Mouse (Mus musculus) limb, embryonic 10.5 days (tissue): ENCODE measurements around the gene Fam19a2. TPM values are rescaled to one million over a fixed set of nuclear protein-coding genes. Genes with fewer than 3 reads are reported as not detected.

Experiments
- DNase-seq: peaks from one replicate; pipeline ENCODE4 v3.0.0-alpha.2; 2017; ENCODE audit warnings: low spot score
- H3K27ac ChIP-seq: fragments of 300-500 bp; sonication (generic); 2 replicates; pipeline ENCODE4 v1.5.1; 2016; ENCODE audit warnings: mild to moderate bottlenecking
- H3K27me3 ChIP-seq: fragments of 300-500 bp; sonication (generic); 2 replicates; pipeline ENCODE4 v1.6.1; 2016; ENCODE audit warnings: low read depth, mild to moderate bottlenecking; ENCODE audit not compliant: poor library complexity, severe bottlenecking
- H3K36me3 ChIP-seq: fragments of 300-500 bp; sonication (generic); 2 replicates; pipeline ENCODE4 v1.6.1; 2016; ENCODE audit warnings: mild to moderate bottlenecking, moderate library complexity
- H3K4me1 ChIP-seq: fragments of 300-500 bp; sonication (generic); 2 replicates; pipeline ENCODE4 v1.6.1; 2016
- H3K4me3 ChIP-seq: fragments of 300-500 bp; sonication (generic); 2 replicates; pipeline ENCODE4 v1.5.1; 2016; ENCODE audit warnings: mild to moderate bottlenecking, moderate library complexity
- H3K9me3 ChIP-seq: fragments of 300-500 bp; sonication (generic); replicated peaks from 2 replicates; pipeline ENCODE4 v1.6.1; 2016; ENCODE audit warnings: mild to moderate bottlenecking
- WGBS: fragments of 180-500 bp; shearing (Covaris S2); methylation state at CpG from one replicate; pipeline ENCODE4 v1.1.7; 2016; 5-methylcytosine and 5-hydroxymethylcytosine counted together
- polyA plus RNA-seq: library from polyadenylated mRNA; unstranded; fragments of >200 nt; fragmentation: Nextera tagmentation; extraction: Ambion mirVana; gene quantifications from 2 replicates; pipeline ENCODE4 v1.2.1, GENCODE M21; 2016

Gene Fam19a2
- polyA plus RNA-seq, 1 experiment from 2014 or later = 1.6 TPM

- Histone ChIP-seq H3K27ac (no peak overlapping the region), H3K4me3 (no peak overlapping the region), H3K4me1 (no peaks in the 10 kb centered on the region), H3K27me3 (no peaks in the 10 kb centered on the region), H3K9me3 (no peaks in the 10 kb centered on the region), H3K36me3 (no peaks in the 10 kb centered on the region)
- WGBS = 75% methylated on average over 5 of the region's 5 CpGs
- no peak for DNase-seq
Observed at GRCm38 (mm10) chr10:123341280-123341679, 77.5 kb downstream of the Fam19a2 start.

GRCm38 (mm10) chr10:123342591-123343236, 78.9 kb downstream of the Fam19a2 start:
- peak; percentile 46 for DNase-seq

GRCm38 (mm10) chr10:123346301-123346700, 82.5 kb downstream of the Fam19a2 start:
- no peaks in the 10 kb centered on the region for H3K4me1 ChIP-seq
- H3K9me3 ChIP-seq = no peaks in the 10 kb centered on the region
- no peak overlapping the region for H3K27ac ChIP-seq
- H3K4me3 ChIP-seq = no peak overlapping the region
- no peak for DNase-seq
- H3K36me3 ChIP-seq = no peaks in the 10 kb centered on the region
- WGBS = 96% methylated on average over 8 of the region's 8 CpGs
- no peaks in the 10 kb centered on the region for H3K27me3 ChIP-seq

More at GRCm38 (mm10) chr10:123342591-123343236, 78.9 kb downstream of the Fam19a2 start:
- 30% methylated on average over 5 of the region's 5 CpGs for WGBS
- H3K36me3 ChIP-seq = no peaks in the 10 kb centered on the region
- H3K4me3 ChIP-seq = no peak overlapping the region
- no peaks in the 10 kb centered on the region for H3K4me1 ChIP-seq
- H3K27ac ChIP-seq = no peak overlapping the region
- H3K9me3 ChIP-seq = no peaks in the 10 kb centered on the region
- no peaks in the 10 kb centered on the region for H3K27me3 ChIP-seq

- Histone ChIP-seq H3K9me3 (no peaks in the 10 kb centered on the region), H3K27ac (no peak overlapping the region), H3K27me3 (no peaks in the 10 kb centered on the region), H3K36me3 (no peaks in the 10 kb centered on the region), H3K4me3 (no peak overlapping the region), H3K4me1 (no peaks in the 10 kb centered on the region)
- DNase-seq = no peak
- WGBS = 90% methylated on average over 5 of the region's 5 CpGs
Observed at GRCm38 (mm10) chr10:123353667-123354066, 89.9 kb downstream of the Fam19a2 start.

- WGBS = 86% methylated on average over 6 of the region's 6 CpGs
- Histone ChIP-seq H3K36me3 (no peaks in the 10 kb centered on the region), H3K27me3 (no peaks in the 10 kb centered on the region), H3K4me1 (no peaks in the 10 kb centered on the region), H3K9me3 (no peaks in the 10 kb centered on the region), H3K4me3 (no peak overlapping the region), H3K27ac (no peak overlapping the region)
- no peak for DNase-seq
Observed at GRCm38 (mm10) chr10:123357010-123357409, 93.2 kb downstream of the Fam19a2 start.

- DNase-seq = no peak
- 78% methylated on average over 14 of the region's 14 CpGs for WGBS
Observed at GRCm38 (mm10) chr10:123360492-123360891, 96.7 kb downstream of the Fam19a2 start.

GRCm38 (mm10) chr10:123364628-123365027, 100.8 kb downstream of the Fam19a2 start:
- no peak overlapping the region for H3K27ac ChIP-seq
- no peaks in the 10 kb centered on the region for H3K27me3 ChIP-seq
- WGBS = 89% methylated on average over 4 of the region's 4 CpGs
- H3K4me1 ChIP-seq = no peaks in the 10 kb centered on the region
- H3K4me3 ChIP-seq = no peak overlapping the region
- DNase-seq = no peak
- H3K9me3 ChIP-seq = no peaks in the 10 kb centered on the region
- no peaks in the 10 kb centered on the region for H3K36me3 ChIP-seq

More at GRCm38 (mm10) chr10:123360492-123360891, 96.7 kb downstream of the Fam19a2 start:
- no peaks in the 10 kb centered on the region for H3K4me1 ChIP-seq
- H3K27ac ChIP-seq = no peak overlapping the region
- no peaks in the 10 kb centered on the region for H3K36me3 ChIP-seq
- H3K9me3 ChIP-seq = no peaks in the 10 kb centered on the region
- H3K27me3 ChIP-seq = no peaks in the 10 kb centered on the region
- no peak overlapping the region for H3K4me3 ChIP-seq

- no peak for DNase-seq
- 82% methylated on average over 15 of the region's 15 CpGs for WGBS
- Histone ChIP-seq H3K27me3 (no peaks in the 10 kb centered on the region), H3K36me3 (no peaks in the 10 kb centered on the region), H3K4me1 (no peaks in the 10 kb centered on the region), H3K4me3 (no peak overlapping the region), H3K27ac (no peak overlapping the region), H3K9me3 (no peaks in the 10 kb centered on the region)
Observed at GRCm38 (mm10) chr10:123367152-123367864, 103.5 kb downstream of the Fam19a2 start.

- Histone ChIP-seq H3K27ac (no peak overlapping the region), H3K9me3 (no peaks in the 10 kb centered on the region), H3K27me3 (no peaks in the 10 kb centered on the region), H3K4me3 (no peak overlapping the region), H3K4me1 (peaks cover 3% of the 10 kb centered on the region; the same call in 1 of the 2 replicates), H3K36me3 (no peaks in the 10 kb centered on the region)
- 63% methylated on average over 2 of the region's 2 CpGs for WGBS
- DNase-seq = no peak
Observed at GRCm38 (mm10) chr10:123383277-123383676, 119.5 kb downstream of the Fam19a2 start.

GRCm38 (mm10) chr10:123385641-123386040, 121.8 kb downstream of the Fam19a2 start:
- no peak for DNase-seq
- Histone ChIP-seq H3K9me3 (no peaks in the 10 kb centered on the region), H3K36me3 (no peaks in the 10 kb centered on the region), H3K4me1 (no peaks in the 10 kb centered on the region), H3K4me3 (no peak overlapping the region), H3K27me3 (no peaks in the 10 kb centered on the region), H3K27ac (no peak overlapping the region)
- WGBS = 81% methylated on average over 6 of the region's 6 CpGs

- H3K4me3 ChIP-seq = no peak overlapping the region
- no peaks in the 10 kb centered on the region for H3K27me3 ChIP-seq
- 78% methylated on average over 9 of the region's 9 CpGs for WGBS
- H3K9me3 ChIP-seq = no peaks in the 10 kb centered on the region
- no peaks in the 10 kb centered on the region for H3K4me1 ChIP-seq
- DNase-seq = no peak
- H3K36me3 ChIP-seq = no peaks in the 10 kb centered on the region
- no peak overlapping the region for H3K27ac ChIP-seq
Observed at GRCm38 (mm10) chr10:123395429-123395828, 131.6 kb downstream of the Fam19a2 start.

GRCm38 (mm10) chr10:123398136-123398535, 134.3 kb downstream of the Fam19a2 start:
- Histone ChIP-seq H3K36me3 (no peaks in the 10 kb centered on the region), H3K4me1 (peaks cover 6% of the 10 kb centered on the region; the same call in 1 of the 2 replicates), H3K4me3 (no peak overlapping the region), H3K27ac (no peak overlapping the region), H3K27me3 (no peaks in the 10 kb centered on the region), H3K9me3 (no peaks in the 10 kb centered on the region)
- 77% methylated on average over 6 of the region's 6 CpGs for WGBS
- DNase-seq = no peak

- peak overlapping the region; percentile 57 for H3K27ac ChIP-seq
- no peaks in the 10 kb centered on the region for H3K36me3 ChIP-seq
- no peaks in the 10 kb centered on the region for H3K27me3 ChIP-seq
- 92% methylated on average over 3 of the region's 3 CpGs for WGBS
- peaks cover 14% of the 10 kb centered on the region for H3K4me1 ChIP-seq
- no peak overlapping the region for H3K4me3 ChIP-seq
- no peak for DNase-seq
- no peaks in the 10 kb centered on the region for H3K9me3 ChIP-seq
Observed at GRCm38 (mm10) chr10:123401188-123401587, 137.4 kb downstream of the Fam19a2 start.
